Mouse (Mus musculus) 3134 (cell line): ENCODE measurements around the gene Gfi1.

Source experiments
- DNase-seq: peaks from one replicate; pipeline ENCODE4 v3.0.0-alpha.2; 2011; ENCODE audit warnings: low spot score; ENCODE audit not compliant: insufficient read length; ENCODE audit errors: extremely low read depth

The Gfi1 gene

DNA sequence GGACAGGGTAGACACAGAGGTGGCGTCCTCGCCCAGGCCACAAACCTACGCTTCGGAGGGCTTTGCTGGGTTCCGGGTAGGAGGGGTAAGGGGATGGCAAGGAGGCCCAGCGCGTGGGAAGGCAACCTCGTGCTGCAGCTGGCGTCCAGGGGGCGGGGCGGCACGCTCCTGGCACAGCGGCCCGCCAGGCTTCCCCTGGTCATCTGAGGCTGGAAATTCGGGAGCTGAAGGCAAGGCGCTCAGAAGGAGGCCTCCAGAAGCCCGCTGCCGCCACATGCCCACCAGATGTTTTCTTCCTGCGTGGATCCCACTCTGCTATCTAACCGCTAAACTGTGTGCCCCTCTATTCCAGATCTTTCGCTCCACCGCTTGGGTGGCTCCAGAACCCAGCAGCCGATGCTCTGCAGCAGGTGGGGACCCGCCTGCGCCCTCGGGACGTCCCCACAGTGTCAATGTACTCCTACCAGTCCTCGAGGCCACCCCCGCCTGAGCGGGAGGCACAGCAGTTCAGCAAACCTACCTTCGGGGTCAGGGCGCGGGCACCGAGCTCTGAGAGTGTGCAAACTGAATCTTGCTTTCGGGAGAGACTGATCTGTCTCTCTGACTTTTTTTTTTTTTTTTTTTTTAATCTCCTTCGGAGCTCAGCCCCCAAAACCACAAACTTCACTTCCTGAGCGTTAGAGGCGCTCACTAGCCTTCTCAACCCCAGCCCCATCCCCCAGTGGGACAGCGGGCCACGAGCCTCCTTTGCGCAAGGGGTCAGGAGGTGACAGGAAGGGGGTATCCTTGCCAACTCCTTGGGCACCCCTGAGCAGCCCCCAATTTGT lies at the start of gene Gfi1:
Gfi1 (minus strand) TSS at position 602 of the 827 bp plus-strand sequence.
- DNase-seq, result no peak

DNA sequence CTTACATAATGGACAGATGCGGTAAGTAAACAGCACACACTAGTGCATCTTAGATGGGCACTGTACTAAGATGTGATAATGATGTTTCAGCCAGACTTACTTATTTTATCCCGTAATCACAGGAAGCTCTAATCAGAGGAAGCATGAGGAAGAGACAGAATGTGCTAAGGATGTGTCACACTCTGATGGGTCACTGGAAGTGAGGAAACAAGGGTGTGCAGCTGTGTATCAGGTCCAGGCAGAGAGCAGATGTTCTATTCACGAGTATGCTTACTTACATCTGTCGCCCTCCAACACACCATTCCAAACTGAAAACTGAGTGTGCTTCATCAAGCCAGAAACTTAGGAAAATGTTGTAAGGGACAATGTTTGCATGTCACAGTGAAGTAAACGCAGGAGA lies 46.2 kb upstream of the Gfi1 start:
- no peak for DNase-seq

DNA sequence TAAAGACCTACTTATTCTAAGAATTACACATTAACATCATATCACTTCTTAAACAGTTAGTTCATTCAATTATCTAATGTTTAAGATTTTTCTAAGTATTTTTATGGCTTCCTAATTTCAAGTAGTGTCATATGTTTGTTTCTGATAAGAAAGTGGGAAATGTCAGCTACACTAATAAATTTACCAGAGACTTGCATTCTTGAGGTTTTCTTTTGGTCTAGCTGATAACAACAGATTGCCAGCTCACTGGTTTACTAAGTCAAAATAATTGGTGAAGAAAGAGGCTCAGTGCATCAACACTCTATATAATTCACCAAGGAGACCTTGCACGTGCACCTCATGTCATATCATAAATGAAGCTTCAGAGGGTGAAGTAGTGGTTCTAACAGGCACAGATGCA lies 42.4 kb upstream of the Gfi1 start:
- DNase-seq, result no peak

DNA sequence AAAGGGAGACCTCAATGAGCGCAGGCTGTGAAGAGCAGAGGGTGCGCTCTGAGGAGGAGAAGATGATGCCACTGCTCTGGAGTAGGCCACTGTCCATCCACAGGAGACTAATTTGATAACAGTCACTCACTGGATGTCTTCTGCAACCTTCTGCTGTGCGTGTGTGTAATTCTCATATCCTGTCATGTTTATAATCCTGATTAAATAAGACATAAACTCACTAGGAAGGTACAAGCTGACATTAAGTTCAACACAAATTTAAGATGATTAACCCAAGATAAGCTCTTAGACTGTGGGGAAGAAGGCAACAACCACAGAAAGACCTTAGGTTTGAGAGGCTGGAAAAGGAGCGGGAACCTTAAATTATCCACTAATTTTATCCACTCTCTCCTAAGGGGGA lies 40.1 kb upstream of the Gfi1 start:
- no peak for DNase-seq

DNA sequence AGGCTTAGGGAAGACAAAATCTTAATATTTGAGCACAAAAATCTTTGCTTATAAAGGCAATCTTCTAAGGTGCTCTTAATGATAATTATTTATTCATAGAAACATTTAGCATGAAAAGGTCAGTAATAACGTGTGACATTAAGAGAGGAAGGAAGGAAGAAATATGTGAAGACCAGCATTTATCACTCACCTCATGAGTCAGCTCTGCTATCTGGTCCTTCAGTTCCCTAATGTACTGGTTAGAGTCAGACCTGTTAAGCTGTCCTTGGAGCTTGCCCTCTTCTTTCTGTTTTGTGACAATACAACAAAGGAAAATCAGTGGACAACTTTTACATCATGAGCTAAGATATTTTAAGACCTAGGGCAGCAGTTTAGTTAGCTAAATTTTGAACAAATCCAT lies 38.6 kb upstream of the Gfi1 start:
- no peak for DNase-seq

DNA sequence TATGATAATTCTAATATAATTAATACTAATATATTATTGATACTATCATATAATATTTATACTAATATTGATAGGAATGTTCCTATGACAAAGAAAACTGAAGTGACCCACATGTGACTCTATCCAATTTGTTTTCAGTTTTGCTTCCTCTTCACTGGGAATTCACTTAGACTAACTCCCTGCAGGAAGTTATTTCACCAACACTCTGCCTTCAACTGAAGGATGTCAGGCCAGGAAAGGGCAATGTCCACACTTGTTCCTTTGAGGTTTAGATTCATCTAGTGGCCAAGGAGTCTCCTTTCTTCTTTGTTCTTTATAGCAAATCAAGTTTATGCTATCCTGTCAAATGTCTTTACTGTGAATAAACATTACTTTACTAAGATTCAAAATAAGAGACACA lies 37.8 kb upstream of the Gfi1 start:
- DNase-seq, result no peak

DNA sequence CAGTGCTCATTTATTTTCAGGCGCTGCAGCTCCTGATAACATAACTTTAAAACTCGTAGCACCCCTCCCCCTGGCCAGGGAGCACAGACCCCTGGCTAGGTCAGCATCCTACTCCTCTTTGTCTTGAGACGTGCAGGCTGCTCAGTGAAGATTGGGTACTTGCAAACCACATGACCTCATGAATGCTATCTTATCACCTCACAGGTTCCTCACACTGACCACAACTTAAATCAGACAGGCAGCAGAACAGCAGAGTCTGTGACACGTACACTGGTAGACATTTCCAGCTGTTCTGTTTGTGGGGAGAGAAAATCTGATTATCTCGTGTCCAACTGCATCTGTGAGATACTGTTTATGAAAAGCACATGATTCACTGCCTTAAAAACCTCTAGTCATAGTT lies 33.3 kb upstream of the Gfi1 start:
- no peak for DNase-seq

DNA sequence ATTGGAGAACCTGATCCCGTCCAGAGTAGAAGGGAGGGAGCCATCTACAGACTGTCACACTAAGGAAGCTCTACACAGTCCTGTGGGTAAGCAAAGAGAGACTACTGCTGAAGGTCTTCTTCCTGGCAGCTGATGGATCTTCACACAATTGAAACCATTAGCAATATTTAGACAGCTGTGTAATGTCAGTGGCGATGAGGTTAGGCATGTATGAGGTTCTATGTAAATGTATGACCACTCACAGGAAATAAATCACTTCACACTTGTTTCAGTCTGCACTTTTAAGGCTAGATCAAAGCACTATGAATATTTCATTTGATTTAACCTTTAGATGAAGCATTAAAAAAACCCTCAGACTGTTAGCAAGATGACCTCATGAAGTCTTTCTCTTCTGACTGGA lies 30.2 kb upstream of the Gfi1 start:
- no peak for DNase-seq

DNA sequence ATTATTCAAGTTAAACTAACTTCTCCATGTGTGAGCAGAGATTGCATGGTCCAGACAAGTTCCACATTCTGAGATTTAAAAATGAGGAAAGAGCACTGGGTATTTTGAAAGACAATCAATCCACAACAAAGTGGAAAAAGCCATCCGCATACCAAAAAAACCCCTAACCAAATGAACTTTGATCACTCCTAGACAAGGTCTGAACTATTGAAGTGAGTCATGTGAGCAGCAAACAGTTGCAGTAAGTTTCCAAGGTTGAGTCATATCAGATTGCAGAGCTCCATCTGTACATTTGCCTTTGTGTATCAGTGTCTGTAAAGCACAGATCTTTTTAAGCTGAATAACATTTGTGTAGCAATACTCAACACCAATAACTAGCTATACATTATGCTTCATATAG lies 28.9 kb upstream of the Gfi1 start:
- DNase-seq, result no peak

DNA sequence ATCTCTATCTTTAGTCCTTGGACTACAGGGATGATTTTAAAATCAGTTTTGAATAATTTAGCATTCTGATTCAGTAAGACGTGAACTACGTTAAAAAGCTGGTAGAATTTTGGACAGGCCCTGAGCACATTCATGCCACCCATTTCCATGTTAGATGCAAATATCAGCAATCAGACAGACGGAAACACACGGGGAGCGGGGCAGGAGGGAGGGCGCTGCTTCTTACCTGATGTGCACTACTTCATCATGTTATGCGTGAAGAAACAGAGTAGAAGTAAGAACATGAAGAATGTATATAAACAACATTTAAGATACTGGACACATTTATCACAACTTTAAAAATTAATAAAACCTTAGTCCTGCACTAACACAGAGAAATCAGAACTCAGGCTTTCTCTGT lies 27.8 kb upstream of the Gfi1 start:
- DNase-seq, result no peak

DNA sequence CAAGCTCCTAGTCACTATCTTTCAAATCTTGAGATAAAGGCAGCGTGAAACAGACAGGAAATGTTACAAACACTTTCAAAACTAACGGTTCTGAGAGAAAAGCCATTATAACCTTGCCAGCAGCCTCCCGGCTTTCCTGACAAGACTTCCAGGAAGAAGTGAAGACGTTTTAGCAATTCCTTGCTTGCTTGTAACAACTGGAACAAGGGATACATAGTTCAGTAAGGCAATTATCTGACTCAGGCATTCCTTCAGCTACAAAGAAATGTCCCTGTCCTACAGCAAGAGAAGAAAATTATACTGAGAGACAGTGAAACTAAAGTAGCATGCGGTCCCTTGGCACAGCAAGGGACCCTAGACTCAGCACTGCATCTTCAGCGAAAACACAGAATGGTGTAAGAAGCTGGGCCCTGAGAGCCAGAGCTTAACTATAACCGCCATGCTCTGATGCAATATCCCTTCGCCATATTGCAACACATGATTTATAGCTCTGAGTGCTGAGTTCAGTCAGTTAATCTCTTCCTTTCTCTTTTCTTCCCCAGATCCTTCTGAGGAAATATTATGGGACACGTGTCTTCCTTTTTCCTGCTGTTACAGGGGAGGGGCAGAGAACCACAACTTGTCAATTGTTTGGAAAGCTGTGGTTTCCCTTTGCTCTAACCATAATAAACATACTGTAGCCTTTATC lies 23.5 kb upstream of the Gfi1 start:
- DNase-seq, result no peak

DNA sequence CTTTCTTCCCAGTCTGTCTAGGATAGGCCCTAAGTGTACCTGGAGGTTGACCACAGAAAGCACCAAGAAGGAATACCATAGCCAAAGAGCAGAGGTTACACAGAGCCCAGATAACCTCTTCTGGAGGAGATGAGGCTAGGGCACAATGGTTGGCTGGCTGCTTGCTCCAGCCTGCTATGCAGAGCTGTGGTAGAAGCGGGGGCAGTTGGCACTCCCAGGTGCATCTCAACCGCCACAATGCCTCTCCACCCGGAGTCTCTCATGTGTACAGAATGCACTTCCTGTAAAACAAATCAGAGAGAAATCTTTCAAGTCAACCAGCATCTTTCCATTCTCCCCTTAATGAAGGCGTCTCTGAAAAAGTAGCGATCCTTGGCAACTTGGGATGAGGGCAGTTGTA lies 13.2 kb upstream of the Gfi1 start:
- no peak for DNase-seq

DNA sequence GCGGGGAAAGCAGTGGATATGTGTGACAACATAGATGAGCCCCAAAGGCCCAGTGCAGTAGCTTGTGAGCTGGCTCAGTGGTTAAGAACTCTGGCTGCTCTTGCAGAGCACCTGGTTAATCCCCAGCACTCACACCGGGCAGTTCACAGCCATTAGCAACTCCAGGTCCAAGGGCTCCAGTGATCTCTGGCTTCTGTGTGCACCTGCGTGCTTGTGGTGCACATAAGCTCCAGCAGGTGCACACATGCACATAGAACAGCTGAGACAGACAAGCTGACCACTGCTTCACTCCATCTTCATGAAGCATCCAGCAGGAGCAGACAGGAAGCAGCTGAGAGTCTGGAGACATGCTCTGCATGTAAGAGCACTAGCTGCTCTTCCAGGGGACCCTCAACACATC lies 12.5 kb upstream of the Gfi1 start:
- no peak for DNase-seq

DNA sequence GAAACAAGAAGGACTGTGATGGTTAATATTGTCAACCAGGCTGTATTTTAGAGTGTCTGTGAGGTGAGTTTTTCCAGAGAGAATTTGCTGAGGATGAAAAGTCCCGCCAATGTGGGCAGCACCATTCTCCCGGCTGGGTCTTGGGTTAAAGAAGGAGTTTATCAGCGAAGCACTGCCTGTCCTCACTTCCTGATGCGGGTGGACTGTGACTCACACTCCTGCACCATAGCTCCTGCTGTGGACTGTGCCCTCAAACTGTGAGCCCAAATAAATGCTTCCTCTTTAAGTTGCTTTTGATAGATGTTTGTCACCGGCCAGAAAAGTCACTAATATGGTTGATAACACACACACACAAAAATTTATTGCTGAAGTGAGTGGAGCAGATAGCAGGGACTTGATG lies 10.3 kb upstream of the Gfi1 start:
- no peak for DNase-seq

DNA sequence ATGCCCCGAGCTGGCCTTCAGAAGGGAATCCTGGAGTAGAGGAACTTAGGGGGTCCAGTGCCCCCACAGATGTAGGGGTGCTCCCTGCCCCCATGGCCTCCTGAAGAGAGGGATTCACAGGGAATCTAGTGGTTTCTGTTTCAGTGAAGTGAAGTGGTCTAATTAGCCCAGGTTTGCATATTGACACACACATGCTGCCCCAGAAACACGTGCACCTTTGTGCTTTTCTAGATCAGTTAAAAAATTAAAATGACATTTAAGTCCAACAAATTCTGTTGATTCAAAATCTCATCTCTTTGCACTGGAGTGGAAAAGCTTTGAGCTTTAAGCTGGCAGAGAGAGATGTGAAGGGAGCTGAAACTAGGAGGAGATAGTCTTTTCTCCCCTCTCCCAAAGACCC lies 6.0 kb upstream of the Gfi1 start:
- no peak for DNase-seq

DNA sequence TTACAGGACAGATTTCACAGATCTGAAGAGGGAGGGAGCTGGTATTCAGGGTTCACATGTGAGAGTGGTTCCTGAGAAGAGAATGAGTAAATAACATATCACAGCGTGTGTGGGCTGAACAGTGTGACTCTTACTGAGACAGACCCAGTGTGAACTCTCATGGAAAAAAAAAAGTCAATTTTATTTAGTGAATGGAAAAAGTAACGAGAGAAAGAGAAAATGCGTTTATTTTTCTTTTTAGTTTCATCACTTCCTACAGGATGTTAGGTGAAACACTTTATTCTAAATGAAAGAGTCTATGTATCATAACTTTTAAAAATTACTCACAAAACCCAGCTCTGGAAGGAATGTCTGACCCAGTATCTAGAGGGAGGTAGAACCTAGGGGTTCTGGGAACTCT lies 5.6 kb upstream of the Gfi1 start:
- DNase-seq, result no peak

DNA sequence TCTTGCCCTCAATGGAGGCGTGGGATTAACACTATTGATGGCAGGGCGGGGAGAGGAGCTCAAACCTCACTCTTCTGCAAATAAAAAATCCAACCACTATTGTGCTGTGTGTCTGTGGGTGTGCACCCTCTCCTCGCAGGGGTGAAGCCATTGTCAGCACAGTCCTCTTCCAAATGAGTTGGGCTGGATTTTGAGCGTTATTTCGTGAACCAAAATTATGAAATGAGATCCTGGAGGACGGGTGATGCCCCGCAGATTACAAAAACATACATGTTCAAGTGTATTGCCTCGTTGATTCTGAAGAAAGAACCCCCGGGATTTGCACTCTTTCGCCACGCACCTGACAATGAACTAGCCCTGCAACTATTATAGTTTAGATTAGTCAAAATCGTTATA lies 1.2 kb upstream of the Gfi1 start:
- DNase-seq, result no peak

DNA sequence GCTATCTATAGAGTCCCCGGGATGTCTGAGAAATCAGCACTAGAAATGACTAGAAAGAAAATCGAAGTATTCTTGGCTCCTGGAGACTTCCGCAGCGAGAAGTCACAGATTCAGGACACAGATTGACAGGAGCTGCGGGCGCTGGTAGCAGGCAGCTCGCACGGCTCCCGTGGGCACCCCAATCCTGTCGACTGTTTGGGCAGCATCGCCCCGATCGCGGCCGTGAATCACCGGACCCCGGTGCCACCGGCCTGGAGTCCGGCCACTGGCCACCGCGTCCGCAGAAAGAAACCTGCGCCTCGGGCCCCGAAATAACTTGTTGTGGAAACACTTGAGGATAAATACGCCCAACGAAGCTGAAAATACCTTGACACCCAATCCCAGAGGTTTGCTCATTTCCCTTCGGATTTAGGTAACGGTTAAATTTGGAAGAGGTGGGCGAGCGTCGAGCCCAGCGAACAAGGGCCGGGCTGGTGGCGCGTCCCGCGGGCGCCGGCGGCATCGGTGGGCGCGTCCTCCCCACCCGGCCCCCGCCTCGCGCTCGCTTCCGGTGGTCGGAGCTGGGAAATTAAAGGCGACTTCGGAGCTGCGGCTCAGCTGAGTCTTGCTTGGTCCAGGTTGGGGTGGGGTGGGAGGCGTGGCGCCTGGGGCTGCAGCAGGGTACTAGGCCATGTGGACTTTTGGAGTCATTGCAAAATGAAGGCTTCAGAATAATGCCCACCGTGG lies 608 bp upstream of the Gfi1 start:
- DNase-seq, result no peak

DNA sequence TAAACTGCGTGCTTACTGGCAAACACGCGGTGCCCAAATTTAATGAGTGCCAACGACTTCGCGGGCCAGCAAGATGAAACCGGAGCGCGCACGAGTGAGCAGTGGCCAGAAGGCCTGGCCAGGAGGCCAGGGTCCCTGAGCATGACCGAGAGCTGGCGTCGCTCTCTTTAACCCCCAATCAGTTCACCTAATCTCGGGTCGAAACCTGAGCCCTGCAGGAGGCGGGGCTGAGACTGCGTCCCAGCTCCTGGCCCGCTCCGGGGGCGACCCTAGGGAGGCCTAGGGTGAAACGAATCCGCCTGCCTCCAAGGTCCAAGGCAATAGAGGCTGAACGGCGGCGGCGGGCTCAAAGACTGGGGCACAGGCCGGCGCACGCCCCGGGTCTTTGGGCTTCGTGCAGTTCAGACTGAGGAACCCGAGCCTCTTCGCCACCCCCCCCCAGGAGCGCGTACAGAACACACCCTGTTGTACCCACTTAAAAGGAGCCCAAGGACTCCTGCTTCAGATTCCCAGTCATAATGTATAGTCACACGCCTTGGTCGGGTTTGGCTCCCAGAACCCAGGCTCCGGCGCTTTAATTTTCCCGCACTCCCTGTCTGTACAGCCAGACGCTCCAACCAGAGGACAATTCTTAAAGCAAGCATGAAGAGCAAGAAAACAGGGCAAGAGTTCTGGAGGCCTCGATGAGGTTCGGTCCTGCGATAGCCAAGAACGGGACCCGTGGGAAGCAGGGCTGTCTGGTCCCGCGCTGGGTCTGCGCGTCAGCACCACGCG lies 988 bp downstream of the Gfi1 start:
- DNase-seq, result no peak

DNA sequence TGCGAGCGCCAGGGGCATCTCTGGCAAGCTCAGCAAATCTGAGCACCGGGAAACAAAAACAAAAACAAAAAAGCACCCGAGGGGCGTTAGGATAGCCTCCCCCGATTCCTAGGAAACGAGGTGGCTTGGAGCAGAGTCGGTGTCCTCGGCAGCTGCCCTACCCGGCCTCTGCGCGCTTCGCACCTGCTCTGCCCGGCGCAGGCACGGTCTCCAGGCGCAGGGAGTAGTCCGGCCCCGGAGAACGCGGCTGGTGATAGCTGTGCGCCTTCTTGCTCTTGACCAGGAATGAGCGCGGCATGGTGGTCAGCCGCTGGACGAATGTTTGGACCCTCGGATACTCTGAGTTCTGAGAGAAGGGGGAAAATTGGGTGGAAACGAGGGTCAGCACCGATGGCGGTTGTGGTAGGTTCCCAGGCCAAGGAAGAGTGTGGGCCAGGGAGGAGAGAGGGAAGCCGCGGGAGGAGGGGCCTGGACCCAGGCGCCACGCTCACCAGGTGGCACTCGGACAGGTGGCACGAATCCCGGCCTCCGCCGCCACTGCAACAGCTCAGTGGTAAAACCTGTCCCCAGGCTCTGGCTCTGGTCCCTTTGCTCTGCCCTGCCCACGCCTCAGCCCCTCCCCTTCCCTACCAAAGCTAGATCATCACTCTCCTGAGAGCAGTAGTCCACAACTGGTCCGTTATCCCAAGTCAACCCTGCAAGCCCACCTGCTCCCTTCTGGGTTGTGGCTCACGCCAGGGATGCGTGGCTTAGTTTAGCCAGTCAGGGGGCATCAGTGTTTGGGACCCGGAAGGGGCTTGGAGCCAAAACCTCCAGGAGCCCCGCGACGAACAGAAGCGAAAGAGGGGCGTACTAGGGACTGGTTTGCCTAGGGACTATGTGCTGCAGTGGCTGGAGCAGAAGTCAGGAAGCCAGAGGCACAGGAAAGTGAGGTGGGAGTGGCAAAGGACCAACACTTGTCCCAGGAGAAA lies 2.0 kb downstream of the Gfi1 start:
- no peak for DNase-seq
